Mouse (Mus musculus): ENCODE measurements around the gene Gipc1. TPM values are rescaled to one million over a fixed set of nuclear protein-coding genes. Genes with fewer than 3 reads are reported as not detected.
A peak's percentile ranks its signal among the peaks of the same experiment; 100 is the strongest.

Gipc1 gene
- total and polyA plus RNA-seq, 3 experiments = 21.0 to 25.8 (median 22.6) TPM

- TF ChIP-seq MAZ (IDR thresholded peaks at IDR 0.05; ENCODE audit: low read depth, low read length) (no peak), MYC (IDR thresholded peaks at IDR 0.05; ENCODE audit: low read depth, low read length) (no peak), MAFK (IDR thresholded peaks at IDR 0.05; ENCODE audit: insufficient replicate concordance, low read length) (no peak)
- Histone ChIP-seq H3K4me3 (replicated peaks in 1 of 3; ENCODE audit: low read depth in 2 of 3, low read length in 2 of 3, poor library complexity in 1 of 3) (peak overlapping the region; percentile 77 to 88 (median 87)), H3K9me3 (replicated peaks; ENCODE audit: low read length) (no peaks in the 10 kb centered on the region), H3K79me2 (replicated peaks; ENCODE audit: control insufficient read depth, extremely low read depth, insufficient read depth, poor library complexity, severe bottlenecking) (peaks cover 23% of the 10 kb centered on the region), H3K36me3 (replicated peaks in 1 of 2; ENCODE audit: control insufficient read depth in 1 of 2, insufficient read depth in 1 of 2, low read length in 1 of 2) (peaks cover 32 to 44% of the 10 kb centered on the region in 2 experiments), H3K27me3 (replicated peaks) (no peaks in the 10 kb centered on the region), H3K27ac (ENCODE audit: insufficient read depth, low read depth) (no peak overlapping the region), H3K9ac (ENCODE audit: insufficient read depth, low read depth) (peak overlapping the region; percentile 79), H3K4me2 (ENCODE audit: insufficient read depth, low read depth, poor library complexity, severe bottlenecking) (peak overlapping the region; percentile 88), H3K4me1 (ENCODE audit: control insufficient read depth in 1 of 2, insufficient read depth in 2 of 2) (peaks cover 3 to 29% of the 10 kb centered on the region in 2 experiments)
- no peak for DNase-seq (ENCODE audit: extremely low read depth)
- dilution Hi-C loops (cut with MboI; ENCODE audit: extremely low pct_ligation_motif_present, extremely low pct_unique_long_range_greater_than_20kb, low sequenced_read_pairs) = no loop called here
- in situ Hi-C loops (cut with MboI; ENCODE audit: low pct_ligation_motif_present, low pct_unique_long_range_greater_than_20kb, low sequenced_read_pairs) = no loop called here
These were observed 43.4 kb upstream of the Gipc1 start for GRCm38 (mm10) chr8:83609086-83609485.

DNA sequence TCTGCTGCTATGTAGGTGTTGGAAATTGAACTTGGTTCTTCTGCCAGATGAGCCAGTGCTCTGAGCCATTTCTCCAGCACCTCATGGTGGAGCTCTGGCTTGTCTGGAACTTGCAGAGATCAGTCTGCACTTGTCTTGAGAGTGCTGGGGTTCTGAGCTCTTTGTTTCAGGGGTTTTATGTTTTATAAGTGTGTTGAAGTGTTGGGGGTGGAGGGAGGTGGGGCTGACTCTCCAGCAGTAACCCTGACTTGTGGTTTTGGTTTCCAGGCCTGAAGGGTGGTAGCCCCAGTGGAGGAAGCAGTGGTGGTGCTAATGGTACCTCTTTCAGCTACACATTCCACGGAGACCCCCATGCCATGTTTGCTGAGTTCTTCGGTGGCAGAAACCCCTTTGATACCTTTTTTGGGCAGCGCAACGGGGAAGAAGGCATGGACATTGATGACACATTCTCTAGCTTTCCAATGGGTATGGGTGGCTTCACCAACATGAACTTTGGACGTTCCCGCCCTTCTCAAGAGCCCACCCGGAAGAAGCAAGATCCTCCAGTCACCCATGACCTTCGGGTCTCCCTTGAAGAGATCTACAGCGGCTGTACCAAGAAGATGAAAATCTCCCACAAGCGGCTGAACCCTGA is 42.8 kb upstream of the Gipc1 start:
- Histone ChIP-seq H3K4me2 (ENCODE audit: insufficient read depth, low read depth, poor library complexity, severe bottlenecking) (peak overlapping the region; percentile 88), H3K36me3 (replicated peaks in 1 of 2; ENCODE audit: control insufficient read depth in 1 of 2, insufficient read depth in 1 of 2, low read length in 1 of 2) (peaks cover 32 to 44% of the 10 kb centered on the region in 2 experiments), H3K4me3 (replicated peaks in 1 of 3; ENCODE audit: low read depth in 2 of 3, low read length in 2 of 3, poor library complexity in 1 of 3) (peak overlapping the region; percentile 77 to 88 (median 87)), H3K27me3 (replicated peaks) (no peaks in the 10 kb centered on the region), H3K4me1 (ENCODE audit: control insufficient read depth in 1 of 2, insufficient read depth in 2 of 2) (peaks cover 3 to 29% of the 10 kb centered on the region in 2 experiments), H3K9ac (ENCODE audit: insufficient read depth, low read depth) (peak overlapping the region; percentile 79), H3K79me2 (replicated peaks; ENCODE audit: control insufficient read depth, extremely low read depth, insufficient read depth, poor library complexity, severe bottlenecking) (peaks cover 23% of the 10 kb centered on the region), H3K27ac (ENCODE audit: insufficient read depth, low read depth) (no peak overlapping the region), H3K9me3 (replicated peaks; ENCODE audit: low read length) (no peaks in the 10 kb centered on the region)
- in situ Hi-C loops (cut with MboI; ENCODE audit: low pct_ligation_motif_present, low pct_unique_long_range_greater_than_20kb, low sequenced_read_pairs) (no loop called here), dilution Hi-C loops (cut with MboI; ENCODE audit: extremely low pct_ligation_motif_present, extremely low pct_unique_long_range_greater_than_20kb, low sequenced_read_pairs) (no loop called here)
- TF ChIP-seq SMC3 (IDR thresholded peaks at IDR 0.05; ENCODE audit: low read depth, low read length) (no peak), JUN (IDR thresholded peaks at IDR 0.05; ENCODE audit: insufficient read depth, low read depth, low read length) (no peak), GABPA (IDR thresholded peaks at IDR 0.05; ENCODE audit: insufficient replicate concordance, low read depth, low read length) (no peak), CHD1 (IDR thresholded peaks at IDR 0.05; ENCODE audit: low read depth, low read length) (no peak), ELF1 (IDR thresholded peaks at IDR 0.05; ENCODE audit: low read depth, low read length) (no peak), ETS1 (conservative IDR thresholded peaks at IDR 0.05; ENCODE audit: low read depth, low read length) (no peak), MAZ (IDR thresholded peaks at IDR 0.05; ENCODE audit: low read depth, low read length) (no peak), E2F4 (IDR thresholded peaks at IDR 0.05; ENCODE audit: insufficient replicate concordance, low read depth, low read length) (no peak), POLR2AphosphoS2 (IDR thresholded peaks at IDR 0.05; ENCODE audit: low read depth, low read length) (no peak), RCOR1 (conservative IDR thresholded peaks at IDR 0.05; ENCODE audit: low read depth, low read length) (no peak), MAFK (IDR thresholded peaks at IDR 0.05; ENCODE audit: insufficient replicate concordance, low read length) (no peak), CHD2 (IDR thresholded peaks at IDR 0.05; ENCODE audit: low read length) (no peak), SIN3A (IDR thresholded peaks at IDR 0.05; ENCODE audit: low read length) (no peak), BHLHE40 (IDR thresholded peaks at IDR 0.05; ENCODE audit: low read depth, low read length) (no peak)
- no peak for DNase-seq (ENCODE audit: extremely low read depth)
